Mouse (Mus musculus): ENCODE results near the gene St3gal3.

- TF ChIP-seq CTCF (IDR thresholded peaks at IDR 0.05; ENCODE audit: low read depth) (no peak), EP300 (IDR thresholded peaks at IDR 0.05; ENCODE audit: low read depth) (no peak)
These were observed 200.6 kb downstream of the St3gal3 start for GRCm38 (mm10) chr4:117934081-117934480.
